Mouse (Mus musculus) testis, adult 2 months (tissue): ENCODE measurements around the gene Fbxo31. TPM values are rescaled to one million over a fixed set of nuclear protein-coding genes. Genes with fewer than 3 reads are reported as not detected.
A peak's percentile ranks its signal among the peaks of the same experiment; 100 is the strongest.
"Not testable (repeated sequence)": the region's sequence is repeated elsewhere in the genome, so short reads cannot be mapped to it uniquely, and the experiment has no call there.

ENCODE experiments used
- H3K27ac ChIP-seq: fragments of 200-500 bp; 2 replicates; pipeline ENCODE4 v1.5.1; 2012; ENCODE audit warnings: low read depth, low read length; ENCODE audit not compliant: control insufficient read depth, insufficient read depth
- H3K27me3 ChIP-seq: fragments of 200-500 bp; 2 replicates; pipeline ENCODE4 v1.6.1; 2012; ENCODE audit warnings: mild to moderate bottlenecking, low read length, moderate library complexity; ENCODE audit not compliant: control insufficient read depth, insufficient read depth
- H3K36me3 ChIP-seq: fragments of 200-500 bp; 2 replicates; pipeline ENCODE4 v1.6.1; 2012; ENCODE audit warnings: mild to moderate bottlenecking, low read length; ENCODE audit not compliant: control insufficient read depth, insufficient read depth
- H3K4me1 ChIP-seq: fragments of 200-500 bp; 2 replicates; pipeline ENCODE4 v1.6.1; 2012; ENCODE audit warnings: low read length; ENCODE audit not compliant: control insufficient read depth, insufficient read depth
- H3K4me3 ChIP-seq: fragments of 200-500 bp; 2 replicates; pipeline ENCODE4 v1.5.1; 2012; ENCODE audit warnings: low read depth, mild to moderate bottlenecking, low read length, moderate library complexity, mixed read lengths; ENCODE audit not compliant: control insufficient read depth
- CTCF ChIP-seq: fragments of 200-500 bp; IDR thresholded peaks from 2 replicates; pipeline ENCODE4 v1.5.1; 2012; ENCODE audit warnings: low read depth, mild to moderate bottlenecking, inconsistent platforms, low read length, moderate library complexity; ENCODE audit not compliant: control insufficient read depth, insufficient read depth, insufficient replicate concordance
- POLR2A ChIP-seq: fragments of 200-500 bp; IDR thresholded peaks from 2 replicates; pipeline ENCODE4 v1.6.1; 2012; ENCODE audit warnings: low read depth, mild to moderate bottlenecking, inconsistent platforms, low read length, moderate library complexity; ENCODE audit not compliant: control insufficient read depth
- polyA plus RNA-seq: library from polyadenylated mRNA; depleted of rRNA; stranded (reverse); fragments of >200 nt; gene quantifications from 2 replicates; pipeline ENCODE4 v1.2.3, GENCODE M21; 2012

Fbxo31 gene
- polyA plus RNA-seq, 1 experiment: 6.8 TPM

GRCm38 (mm10) chr8:121598190-121598589 is 19.6 kb upstream of the Fbxo31 start:
- H3K4me3 ChIP-seq: no peak overlapping the region
- H3K27me3 ChIP-seq: no peaks in the 10 kb centered on the region
- no peak overlapping the region for H3K27ac ChIP-seq
- H3K36me3 ChIP-seq: peaks cover 2% of the 10 kb centered on the region; the same call in 1 of the 2 replicates
- no peak for TF ChIP-seq POLR2A
- no peak for TF ChIP-seq CTCF
- no peaks in the 10 kb centered on the region for H3K4me1 ChIP-seq

GRCm38 (mm10) chr8:121597492-121597891 is 18.9 kb upstream of the Fbxo31 start:
- H3K27me3 ChIP-seq, H3K4me1 ChIP-seq, H3K27ac ChIP-seq, H3K4me3 ChIP-seq, H3K36me3 ChIP-seq: not testable (repeated sequence)

- Histone ChIP-seq H3K27ac (no peak overlapping the region), H3K36me3 (0 out of 2 replicates have a peak, but pooled peaks cover 1% of the 10 kb centered on the region), H3K4me1 (peaks cover 19% of the 10 kb centered on the region), H3K27me3 (no peaks in the 10 kb centered on the region), H3K4me3 (no peak overlapping the region)
- no peak for TF ChIP-seq POLR2A
- no peak for TF ChIP-seq CTCF
These were observed 15.4 kb upstream of the Fbxo31 start for GRCm38 (mm10) chr8:121593983-121594382.

GRCm38 (mm10) chr8:121593293-121593692 is 14.7 kb upstream of the Fbxo31 start:
- no peak overlapping the region for H3K27ac ChIP-seq
- no peaks in the 10 kb centered on the region for H3K27me3 ChIP-seq
- no peak overlapping the region for H3K4me3 ChIP-seq
- H3K4me1 ChIP-seq: peaks cover 19% of the 10 kb centered on the region
- no peaks in the 10 kb centered on the region for H3K36me3 ChIP-seq
- TF ChIP-seq POLR2A (no peak), CTCF (no peak)

- no peaks in the 10 kb centered on the region for H3K36me3 ChIP-seq
- peak overlapping the region; percentile 90 for H3K4me3 ChIP-seq
- peaks cover 21% of the 10 kb centered on the region for H3K4me1 ChIP-seq
- peak overlapping the region; percentile 8; the same call in 1 of the 2 replicates for H3K27ac ChIP-seq
- no peaks in the 10 kb centered on the region for H3K27me3 ChIP-seq
- TF ChIP-seq CTCF: no peak
- TF ChIP-seq POLR2A: no peak
These were observed 12.8 kb upstream of the Fbxo31 start for GRCm38 (mm10) chr8:121591178-121592066.

- Histone ChIP-seq H3K4me1 (peaks cover 25% of the 10 kb centered on the region), H3K27me3 (no peaks in the 10 kb centered on the region), H3K4me3 (peak within 1 kb of the TSS; percentile 90), H3K36me3 (no peaks in the 10 kb centered on the region), H3K27ac (peak within 1 kb of the TSS; percentile 87)
- TF ChIP-seq POLR2A (peak; percentile 95), CTCF (no peak)
These were observed 11.9 kb upstream of the Fbxo31 start, which contains the start of gene Map1lc3b for GRCm38 (mm10) chr8:121590203-121591177. TSS of gene Map1lc3b (plus strand) at chr8:121590361.

GRCm38 (mm10) chr8:121589205-121589726 is 10.7 kb upstream of the Fbxo31 start:
- H3K36me3 ChIP-seq: no peaks in the 10 kb centered on the region
- peak overlapping the region; percentile 90 for H3K4me3 ChIP-seq
- no peaks in the 10 kb centered on the region for H3K27me3 ChIP-seq
- peak overlapping the region; percentile 87 for H3K27ac ChIP-seq
- no peak for TF ChIP-seq POLR2A
- TF ChIP-seq CTCF: no peak
- peaks cover 29% of the 10 kb centered on the region for H3K4me1 ChIP-seq
